Mouse (Mus musculus) lung, embryonic 14.5 days (tissue): ENCODE measurements around the gene Nrgn. TPM values are rescaled to one million over a fixed set of nuclear protein-coding genes. Genes with fewer than 3 reads are reported as not detected.
A peak's percentile ranks its signal among the peaks of the same experiment; 100 is the strongest.

ENCODE experiments used
- ATAC-seq: fragments of 200-750 bp; cut with Nextera tagmentation; 2 replicates; pipeline ENCODE4 v1.8.0; 2017; ENCODE audit warnings: mild to moderate bottlenecking, moderate TSS enrichment, moderate library complexity; ENCODE audit not compliant: insufficient read depth
- DNase-seq: peaks from one replicate; pipeline ENCODE4 v3.0.0-alpha.2; 2015
- H3K27ac ChIP-seq: fragments of 300-500 bp; sonication (generic); 2 replicates; pipeline ENCODE4 v1.5.1; 2014; ENCODE audit warnings: low read depth, mild to moderate bottlenecking, moderate library complexity
- H3K27me3 ChIP-seq: fragments of 300-500 bp; sonication (generic); 2 replicates; pipeline ENCODE4 v1.6.1; 2014; ENCODE audit warnings: low read length, control low read depth; ENCODE audit not compliant: insufficient read depth
- H3K36me3 ChIP-seq: fragments of 300-500 bp; sonication (generic); 2 replicates; pipeline ENCODE4 v1.6.1; 2014; ENCODE audit warnings: control low read depth; ENCODE audit not compliant: insufficient read depth
- H3K4me1 ChIP-seq: fragments of 300-500 bp; sonication (generic); 2 replicates; pipeline ENCODE4 v1.6.1; 2014; ENCODE audit warnings: antibody characterized with exemption, control low read depth; ENCODE audit not compliant: insufficient read depth
- H3K4me2 ChIP-seq: fragments of 300-500 bp; sonication (generic); 2 replicates; pipeline ENCODE4 v1.6.1; 2014; ENCODE audit warnings: mild to moderate bottlenecking
- H3K4me3 ChIP-seq: fragments of 300-500 bp; sonication (generic); 2 replicates; pipeline ENCODE4 v1.5.1; 2014; ENCODE audit warnings: low read depth, low read length
- H3K9ac ChIP-seq: fragments of 300-500 bp; sonication (generic); 2 replicates; pipeline ENCODE4 v1.6.1; 2014
- H3K9me3 ChIP-seq: fragments of 300-500 bp; sonication (generic); 2 replicates; pipeline ENCODE4 v1.6.1; 2016; ENCODE audit warnings: low read depth, low read length, control low read depth
- CTCF ChIP-seq: IDR thresholded peaks from 2 replicates; pipeline ENCODE4 v1.5.1; 2016; ENCODE audit warnings: antibody characterized with exemption, low read depth
- WGBS: fragments of 180-500 bp; shearing (Covaris S2); extraction: QIAGEN DNeasy Blood & Tissue Kit; methylation state at CpG from one replicate; pipeline ENCODE4 v1.1.7; 2014; 5-methylcytosine and 5-hydroxymethylcytosine counted together
- polyA plus RNA-seq: library from polyadenylated mRNA; unstranded; fragments of >200 nt; fragmentation: Nextera tagmentation; extraction: Ambion mirVana; gene quantifications from 2 replicates; pipeline ENCODE4 v1.2.1, GENCODE M21; 2014

Nrgn gene
- polyA plus RNA-seq, 1 experiment from 2014 or later = 7.2 TPM

GRCm38 (mm10) chr9:37539170-37540025, 13.3 kb downstream of the Nrgn start, which contains the start of gene Vsig2:
Gene Vsig2, plus strand, starts transcription at chr9:37539255.
- H3K4me3 ChIP-seq = no peak within 1 kb of the TSS
- H3K27ac ChIP-seq = peak within 1 kb of the TSS; percentile 63
- no peaks in the 10 kb centered on the region for H3K9me3 ChIP-seq
- no peaks in the 10 kb centered on the region for H3K4me1 ChIP-seq
- H3K9ac ChIP-seq = 0 out of 2 replicates have a peak within 1 kb of the TSS, but pooled peaks have one; percentile 18
- DNase-seq = no peak
- peak within 1 kb of the TSS; percentile 26; the same call in 1 of the 2 replicates for H3K4me2 ChIP-seq
- 49% methylated on average over 23 of the region's 23 CpGs for WGBS
- H3K36me3 ChIP-seq = no peaks in the 10 kb centered on the region; the same call in 1 of the 2 replicates
- peak; percentile 15; the same call in 1 of the 2 replicates for TF ChIP-seq CTCF
- no peaks in the 10 kb centered on the region for H3K27me3 ChIP-seq
- 0 out of 2 replicates have a peak, but pooled peaks have one; percentile 40 for ATAC-seq

DNA sequence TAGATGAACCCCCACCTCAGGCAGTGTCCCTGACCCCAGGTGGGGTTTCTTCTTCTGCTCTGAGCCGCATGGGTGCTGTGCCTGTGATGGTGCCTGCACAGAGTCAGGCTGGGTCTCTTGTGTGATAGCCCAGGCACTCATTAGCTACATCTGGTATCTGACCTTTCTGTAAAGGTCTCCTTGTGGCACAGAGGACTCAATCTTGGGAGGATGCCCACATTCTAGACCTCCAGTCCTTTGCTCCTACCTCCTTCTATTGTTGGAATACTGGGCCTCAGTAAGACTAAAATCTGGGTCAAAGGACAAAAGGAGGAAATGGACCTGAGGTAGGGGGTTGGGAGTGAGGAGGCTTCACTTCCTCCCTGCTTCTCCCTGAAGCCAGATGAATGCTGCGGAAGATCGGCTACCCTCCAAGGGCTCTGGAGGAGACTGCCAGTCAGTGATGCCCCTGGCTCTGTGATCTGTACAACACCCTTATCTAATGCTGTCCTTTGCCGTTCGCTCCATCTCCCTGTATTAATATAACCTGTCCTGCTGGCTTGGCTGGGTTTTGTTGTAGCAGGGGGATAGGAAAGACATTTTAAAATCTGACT, 14.9 kb downstream of the Nrgn start:
- 73% methylated on average over 5 of the region's 5 CpGs for whole genome bisulfite sequencing
- TF ChIP-seq CTCF = no peak
- peak overlapping the region; percentile 28; the same call in 1 of the 2 replicates for H3K27ac ChIP-seq
- H3K36me3 ChIP-seq = no peaks in the 10 kb centered on the region; the same call in 1 of the 2 replicates
- no peak overlapping the region for H3K4me3 ChIP-seq
- H3K9ac ChIP-seq = no peak overlapping the region
- DNase-seq (peak; percentile 54), ATAC-seq (no peak)
- H3K4me1 ChIP-seq = no peaks in the 10 kb centered on the region
- no peaks in the 10 kb centered on the region for H3K27me3 ChIP-seq
- H3K9me3 ChIP-seq = no peaks in the 10 kb centered on the region
- H3K4me2 ChIP-seq = no peak overlapping the region

GRCm38 (mm10) chr9:37536851-37537250, 15.9 kb downstream of the Nrgn start:
- Histone ChIP-seq H3K4me2 (no peak overlapping the region), H3K27me3 (no peaks in the 10 kb centered on the region), H3K27ac (no peak overlapping the region), H3K4me1 (no peaks in the 10 kb centered on the region; the same call in 1 of the 2 replicates), H3K9ac (no peak overlapping the region), H3K9me3 (no peaks in the 10 kb centered on the region), H3K4me3 (no peak overlapping the region), H3K36me3 (no peaks in the 10 kb centered on the region; the same call in 1 of the 2 replicates)
- no peak for DNase-seq
- WGBS = 82% methylated on average over 4 of the region's 4 CpGs
- no peak for ATAC-seq
- TF ChIP-seq CTCF = no peak

DNA sequence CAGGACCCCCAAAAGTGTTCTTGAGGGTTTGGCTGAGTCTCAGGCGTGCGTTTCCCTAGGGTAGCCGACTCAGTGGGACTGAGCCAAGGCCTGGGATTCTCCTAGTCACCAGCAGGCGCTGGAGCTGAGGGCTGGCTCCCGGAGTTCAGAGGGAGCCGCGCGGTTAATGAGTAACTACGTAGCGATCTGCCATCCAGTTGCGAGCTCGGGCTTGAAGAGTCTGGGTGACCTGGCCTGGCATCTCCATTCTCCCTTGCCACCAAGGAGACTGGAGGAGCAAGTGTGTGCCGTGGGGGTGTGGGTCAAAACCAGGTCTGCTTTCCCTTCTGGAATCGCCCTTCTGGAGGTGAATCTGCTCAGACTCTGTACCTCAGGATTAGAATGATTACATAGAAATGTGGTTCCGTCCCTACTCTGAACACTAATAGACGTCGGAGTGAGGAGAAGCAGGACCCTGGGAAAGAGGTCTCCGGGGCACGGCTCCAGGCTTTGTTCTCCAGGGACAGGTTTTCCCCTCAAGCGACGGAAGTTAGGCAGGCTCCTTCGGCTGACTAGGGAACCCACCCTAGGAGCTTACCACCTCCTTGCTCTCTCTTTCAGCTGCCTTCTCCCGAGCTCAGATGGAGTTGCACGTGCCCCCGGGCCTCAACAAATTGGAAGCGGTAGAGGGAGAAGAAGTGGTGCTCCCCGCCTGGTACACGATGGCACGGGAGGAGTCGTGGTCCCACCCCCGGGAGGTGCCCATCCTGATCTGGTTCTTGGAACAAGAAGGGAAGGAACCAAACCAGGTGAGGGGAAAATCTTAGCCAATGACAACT, 21.6 kb downstream of the Nrgn start:
- DNase-seq (peak; percentile 89), ATAC-seq (peak; percentile 81)
- peak overlapping the region; percentile 39 for H3K4me3 ChIP-seq
- H3K27ac ChIP-seq = peak overlapping the region; percentile 81
- peaks cover 19% of the 10 kb centered on the region for H3K4me1 ChIP-seq
- 4% methylated on average over 31 of the region's 31 CpGs for WGBS
- peaks cover 27% of the 10 kb centered on the region for H3K27me3 ChIP-seq
- no peaks in the 10 kb centered on the region; the same call in 1 of the 2 replicates for H3K36me3 ChIP-seq
- no peaks in the 10 kb centered on the region for H3K9me3 ChIP-seq
- peak; percentile 69 for TF ChIP-seq CTCF
- H3K9ac ChIP-seq = peak overlapping the region; percentile 53
- H3K4me2 ChIP-seq = peak overlapping the region; percentile 61

GRCm38 (mm10) chr9:37530031-37530887, 22.4 kb downstream of the Nrgn start:
- WGBS = 2% methylated on average over 32 of the region's 32 CpGs
- Histone ChIP-seq H3K9me3 (no peaks in the 10 kb centered on the region), H3K4me2 (peak overlapping the region; percentile 61), H3K36me3 (peaks cover 1% of the 10 kb centered on the region; the same call in 1 of the 2 replicates), H3K4me3 (peak overlapping the region; percentile 39), H3K9ac (peak overlapping the region; percentile 53), H3K27me3 (peaks cover 27% of the 10 kb centered on the region), H3K27ac (peak overlapping the region; percentile 90), H3K4me1 (peaks cover 19% of the 10 kb centered on the region)
- peak; percentile 80 for DNase-seq
- peak; percentile 48; the same call in 1 of the 2 replicates for ATAC-seq
- TF ChIP-seq CTCF = peak; percentile 69
